Mouse (Mus musculus): ENCODE measurements around the gene Rnaseh2b. TPM values are rescaled to one million over a fixed set of nuclear protein-coding genes. Genes with fewer than 3 reads are reported as not detected.

Rnaseh2b gene
- polyA plus RNA-seq, 1 experiment from 2014 or later: 56.1 TPM

DNA sequence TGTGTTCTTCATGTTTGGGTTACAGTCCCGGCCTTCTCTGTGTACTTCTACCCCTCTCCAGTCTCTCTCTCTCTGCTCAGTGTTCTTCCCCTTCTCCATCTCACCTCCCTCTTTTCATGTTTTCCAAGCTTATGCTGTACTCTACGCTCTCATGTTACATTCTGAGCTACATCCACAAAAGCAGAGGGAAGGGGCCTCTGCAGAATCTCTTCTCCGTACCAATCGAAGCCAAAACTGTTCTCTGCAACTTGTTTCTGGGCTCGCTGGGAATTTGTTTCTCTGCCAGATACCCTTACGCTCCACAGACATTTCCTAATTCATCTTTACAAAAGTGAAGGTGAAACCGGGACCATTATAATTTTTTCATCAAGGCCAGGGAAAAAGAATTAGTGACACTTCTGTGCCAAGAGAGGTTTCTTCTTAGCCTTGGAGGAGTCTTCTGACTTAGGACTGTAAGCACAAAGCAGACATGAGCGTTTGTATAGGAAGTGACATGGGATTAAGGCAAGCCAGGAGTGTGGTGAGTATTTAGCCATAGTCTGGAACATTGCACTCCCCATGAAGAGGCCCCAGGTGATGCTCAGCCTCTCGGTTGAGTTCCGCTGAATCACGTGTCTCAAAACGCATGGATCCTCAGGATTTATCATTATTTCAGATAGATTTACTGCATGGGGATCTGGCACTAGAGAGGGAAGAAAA, 21.5 kb upstream of the Rnaseh2b start:
- ATAC-seq: no peak
- H3K27ac ChIP-seq (ENCODE audit: low read depth, low read length): no peak overlapping the region
- H3K4me2 ChIP-seq (replicated peaks; ENCODE audit: low read depth): no peak overlapping the region
- H3K4me1 ChIP-seq (replicated peaks; ENCODE audit: control insufficient read depth, insufficient read depth, low read length): no peaks in the 10 kb centered on the region
- H3K9me3 ChIP-seq (ENCODE audit: control insufficient read depth): no peaks in the 10 kb centered on the region
- no peaks in the 10 kb centered on the region for H3K36me3 ChIP-seq (ENCODE audit: control insufficient read depth, insufficient read depth)
- WGBS: 79% methylated on average over 12 of the region's 12 CpGs
- H3K4me3 ChIP-seq (ENCODE audit: low read depth, low read length): no peak overlapping the region
- H3K9ac ChIP-seq (ENCODE audit: low read depth, low read length): no peak overlapping the region
- no peak for TF ChIP-seq CTCF (IDR thresholded peaks at IDR 0.05; ENCODE audit: low read depth)
- H3K27me3 ChIP-seq (replicated peaks; ENCODE audit: control insufficient read depth, insufficient read depth, low read length): no peaks in the 10 kb centered on the region

DNA sequence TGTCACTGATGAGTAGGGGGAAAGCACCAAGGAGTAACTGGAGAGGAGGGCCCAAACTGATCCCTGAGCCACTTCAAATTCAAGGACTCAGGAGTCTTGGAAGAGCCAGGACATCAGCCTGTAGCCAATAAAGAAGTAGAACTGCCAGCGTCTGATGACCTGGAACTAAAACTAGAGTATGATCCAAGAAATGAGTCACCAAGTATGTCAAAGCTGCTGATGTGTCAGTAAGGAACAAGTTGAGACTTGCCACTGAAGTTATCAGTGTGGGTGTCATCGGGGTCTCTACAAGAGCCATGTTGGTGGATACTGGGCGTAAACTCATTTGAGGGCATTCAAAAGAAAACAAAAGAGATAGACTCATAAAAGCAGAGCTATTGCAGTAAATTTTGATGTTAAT, 18.8 kb upstream of the Rnaseh2b start:
- no peak overlapping the region for H3K9ac ChIP-seq (ENCODE audit: low read depth, low read length)
- H3K4me2 ChIP-seq (replicated peaks; ENCODE audit: low read depth): no peak overlapping the region
- no peaks in the 10 kb centered on the region for H3K36me3 ChIP-seq (ENCODE audit: control insufficient read depth, insufficient read depth)
- H3K4me3 ChIP-seq (ENCODE audit: low read depth, low read length): no peak overlapping the region
- H3K27ac ChIP-seq (ENCODE audit: low read depth, low read length): no peak overlapping the region
- no peaks in the 10 kb centered on the region for H3K4me1 ChIP-seq (replicated peaks; ENCODE audit: control insufficient read depth, insufficient read depth, low read length)
- 95% methylated on average over 3 of the region's 3 CpGs for WGBS
- no peaks in the 10 kb centered on the region for H3K27me3 ChIP-seq (replicated peaks; ENCODE audit: control insufficient read depth, insufficient read depth, low read length)
- TF ChIP-seq CTCF (IDR thresholded peaks at IDR 0.05; ENCODE audit: low read depth): no peak
- no peaks in the 10 kb centered on the region for H3K9me3 ChIP-seq (ENCODE audit: control insufficient read depth)
- ATAC-seq: no peak

DNA sequence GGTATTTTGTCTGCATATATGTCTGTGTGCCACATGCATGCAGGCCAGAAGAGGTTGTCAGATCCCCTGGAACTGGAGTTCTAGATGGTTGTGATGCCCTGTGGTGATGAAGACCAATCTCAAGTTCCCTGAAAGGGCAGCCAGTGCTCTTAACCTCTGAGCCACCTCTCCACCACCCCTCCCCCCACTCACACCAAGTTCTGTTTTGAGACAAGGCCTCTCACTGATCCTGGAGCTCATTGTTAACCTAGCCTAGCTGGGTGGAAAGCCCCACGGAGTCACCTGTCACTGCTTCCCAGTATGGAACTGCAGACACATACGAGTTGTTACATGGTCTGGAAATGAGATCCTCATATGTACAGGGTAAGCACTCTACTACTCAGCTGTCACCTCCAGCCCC, 9.4 kb upstream of the Rnaseh2b start:
- H3K4me3 ChIP-seq (ENCODE audit: low read depth, low read length): no peak overlapping the region
- no peaks in the 10 kb centered on the region for H3K9me3 ChIP-seq (ENCODE audit: control insufficient read depth)
- H3K27me3 ChIP-seq (replicated peaks; ENCODE audit: control insufficient read depth, insufficient read depth, low read length): no peaks in the 10 kb centered on the region
- WGBS: 75% methylated on average over 2 of the region's 2 CpGs
- no peaks in the 10 kb centered on the region for H3K4me1 ChIP-seq (replicated peaks; ENCODE audit: control insufficient read depth, insufficient read depth, low read length)
- no peak overlapping the region for H3K4me2 ChIP-seq (replicated peaks; ENCODE audit: low read depth)
- H3K27ac ChIP-seq (ENCODE audit: low read depth, low read length): no peak overlapping the region
- no peak for TF ChIP-seq CTCF (IDR thresholded peaks at IDR 0.05; ENCODE audit: low read depth)
- H3K9ac ChIP-seq (ENCODE audit: low read depth, low read length): no peak overlapping the region
- H3K36me3 ChIP-seq (ENCODE audit: control insufficient read depth, insufficient read depth): no peaks in the 10 kb centered on the region
- ATAC-seq: no peak

DNA sequence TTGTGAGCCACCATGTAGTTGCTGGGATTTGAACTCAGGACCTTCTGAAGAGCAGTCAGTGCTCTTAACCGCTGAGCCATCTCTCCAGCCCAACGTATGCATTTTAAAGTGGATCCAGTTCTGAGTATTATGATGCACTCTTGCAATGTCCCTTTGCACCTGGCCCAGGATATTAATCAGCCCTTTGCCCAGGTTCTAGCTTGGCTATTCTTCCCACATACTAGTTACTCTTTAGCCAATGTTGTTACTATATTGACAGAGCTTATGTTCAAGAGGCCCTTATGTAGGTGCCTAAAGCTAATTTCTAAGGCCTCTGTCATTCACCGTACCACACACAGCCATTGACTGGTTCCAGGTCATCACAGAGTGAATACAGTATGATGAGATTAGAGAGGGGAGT, 3.7 kb upstream of the Rnaseh2b start:
- 71% methylated on average over 3 of the region's 3 CpGs for WGBS
- H3K4me3 ChIP-seq (ENCODE audit: low read depth, low read length): no peak overlapping the region
- no peaks in the 10 kb centered on the region for H3K4me1 ChIP-seq (replicated peaks; ENCODE audit: control insufficient read depth, insufficient read depth, low read length)
- no peaks in the 10 kb centered on the region for H3K36me3 ChIP-seq (ENCODE audit: control insufficient read depth, insufficient read depth)
- no peaks in the 10 kb centered on the region for H3K9me3 ChIP-seq (ENCODE audit: control insufficient read depth)
- TF ChIP-seq CTCF (IDR thresholded peaks at IDR 0.05; ENCODE audit: low read depth): no peak
- no peak for ATAC-seq
- H3K27me3 ChIP-seq (replicated peaks; ENCODE audit: control insufficient read depth, insufficient read depth, low read length): no peaks in the 10 kb centered on the region
- no peak overlapping the region for H3K4me2 ChIP-seq (replicated peaks; ENCODE audit: low read depth)
- no peak overlapping the region for H3K9ac ChIP-seq (ENCODE audit: low read depth, low read length)
- H3K27ac ChIP-seq (ENCODE audit: low read depth, low read length): no peak overlapping the region

DNA sequence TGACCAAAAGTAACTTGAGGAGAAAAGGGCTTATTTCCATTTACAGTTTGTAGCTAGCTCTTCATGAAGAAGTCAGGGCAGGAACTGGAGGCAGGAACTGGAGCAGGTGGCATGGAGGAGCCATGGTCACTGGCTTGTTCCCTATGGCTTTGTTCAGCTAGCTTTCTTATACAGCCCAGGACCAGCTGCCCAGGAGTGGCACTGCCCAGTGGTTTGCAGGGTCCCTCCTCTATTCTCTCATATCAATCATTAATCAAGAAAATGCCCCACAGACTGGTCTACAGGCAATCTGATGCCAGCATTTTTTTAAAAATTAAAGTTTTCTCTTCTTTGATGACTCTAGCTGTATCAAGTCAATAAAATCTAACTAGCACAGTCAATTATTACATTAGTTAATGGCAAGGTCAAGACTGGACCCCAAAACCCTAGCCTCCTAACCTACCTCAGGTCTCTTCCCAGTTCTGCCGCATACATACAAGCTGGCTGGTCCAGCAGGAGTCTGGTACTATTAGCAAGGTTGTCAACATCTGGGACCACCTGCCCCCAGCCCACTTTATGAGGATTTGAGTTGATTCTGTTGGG, 892 bp upstream of the Rnaseh2b start:
- WGBS: 93% methylated on average over 1 of the region's 1 CpGs
- H3K4me2 ChIP-seq (replicated peaks; ENCODE audit: low read depth): no peak overlapping the region

DNA sequence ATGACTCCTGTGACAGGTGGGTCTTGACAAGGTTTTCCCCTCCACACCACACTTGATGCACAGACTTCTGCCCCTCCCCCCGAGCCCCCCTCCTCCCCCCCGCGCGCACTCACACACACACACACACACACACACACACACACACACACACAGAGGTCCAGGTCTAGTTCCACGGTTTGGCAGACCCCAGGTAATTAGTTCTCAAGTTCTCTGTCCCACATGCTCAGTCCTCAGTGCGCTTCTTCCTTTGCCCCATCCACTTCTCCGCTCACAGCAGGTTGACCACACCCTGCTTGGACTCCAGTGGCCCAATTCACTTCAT, 262 bp upstream of the Rnaseh2b start:
- 19% methylated on average over 4 of the region's 7 CpGs for WGBS
- no peak overlapping the region for H3K9ac ChIP-seq (ENCODE audit: low read depth, low read length)
- ATAC-seq: no peak
- H3K36me3 ChIP-seq (ENCODE audit: control insufficient read depth, insufficient read depth): no peaks in the 10 kb centered on the region
- no peak for TF ChIP-seq CTCF (IDR thresholded peaks at IDR 0.05; ENCODE audit: low read depth)
- H3K4me3 ChIP-seq (ENCODE audit: low read depth, low read length): peak overlapping the region; percentile 27
- H3K9me3 ChIP-seq (ENCODE audit: control insufficient read depth): no peaks in the 10 kb centered on the region
- peak overlapping the region; percentile 80 for H3K4me2 ChIP-seq (replicated peaks; ENCODE audit: low read depth)
- no peak overlapping the region for H3K27ac ChIP-seq (ENCODE audit: low read depth, low read length)
- no peaks in the 10 kb centered on the region for H3K4me1 ChIP-seq (replicated peaks; ENCODE audit: control insufficient read depth, insufficient read depth, low read length)
- H3K27me3 ChIP-seq (replicated peaks; ENCODE audit: control insufficient read depth, insufficient read depth, low read length): no peaks in the 10 kb centered on the region

More for the DNA sequence above, 892 bp upstream of the Rnaseh2b start:
- Histone ChIP-seq H3K27me3 (replicated peaks; ENCODE audit: control insufficient read depth, insufficient read depth, low read length) (no peaks in the 10 kb centered on the region), H3K9ac (ENCODE audit: low read depth, low read length) (no peak overlapping the region), H3K4me1 (replicated peaks; ENCODE audit: control insufficient read depth, insufficient read depth, low read length) (no peaks in the 10 kb centered on the region), H3K27ac (ENCODE audit: low read depth, low read length) (no peak overlapping the region), H3K36me3 (ENCODE audit: control insufficient read depth, insufficient read depth) (no peaks in the 10 kb centered on the region), H3K4me3 (ENCODE audit: low read depth, low read length) (no peak overlapping the region), H3K9me3 (ENCODE audit: control insufficient read depth) (no peaks in the 10 kb centered on the region)
- no peak for TF ChIP-seq CTCF (IDR thresholded peaks at IDR 0.05; ENCODE audit: low read depth)
- ATAC-seq: no peak

Measured in intestine, postnatal 0 days (tissue).